21 mouse cellular contexts compared by ENCODE assay signal in the genomic region with DNA sequence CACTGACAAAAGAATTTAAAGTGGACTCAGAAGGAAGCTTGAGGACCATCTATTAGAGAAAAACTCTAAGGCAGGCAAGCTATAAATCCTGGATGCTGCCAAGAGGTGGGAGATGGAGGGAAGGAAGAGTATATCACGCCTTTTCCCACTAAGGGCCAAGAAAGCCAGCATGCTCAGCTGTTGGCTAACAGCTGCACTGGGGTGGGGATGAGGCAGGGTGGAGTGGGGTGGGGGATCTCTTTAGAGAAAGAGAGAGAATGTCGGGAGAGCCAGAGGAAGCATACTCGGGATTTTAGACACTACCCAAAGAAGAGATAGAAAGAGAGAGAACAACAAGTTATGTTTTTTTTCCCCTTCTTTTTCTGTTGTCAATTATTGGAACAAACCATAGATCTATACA.
A peak's percentile ranks its signal among the peaks of the same experiment; 100 is the strongest.
DNase-seq lines count a peak whose midpoint lies in the region; ATAC-seq and TF ChIP-seq lines count a peak whose summit lies in the region.
"Had no signal": no experiment of that assay in that cellular context is flagged by ENCODE, and none has a peak within 500 bp of the region (broad histone marks: within the 10 kb centered on the region; RNA-seq: fewer than 3 reads in every experiment).

No protein-coding gene starts in this region.

- no peak overlapping the region for H3ac ChIP-seq in myocyte (ENCODE audit: control insufficient read depth, insufficient read length)

- no peaks in the 10 kb centered on the region for H3K4me1 ChIP-seq in embryonic facial prominence, embryonic 14.5 days (ENCODE audit: control insufficient read depth, insufficient read depth, low read length)
- H3K4me1 ChIP-seq in embryonic facial prominence, embryonic 10.5 days: no peaks in the 10 kb centered on the region; the same call in 1 of the 2 replicates
- peaks cover 3% of the 10 kb centered on the region; the same call in 1 of the 2 replicates for H3K4me1 ChIP-seq in midbrain, embryonic 11.5 days (ENCODE audit: control insufficient read depth, insufficient read depth, low read length)
- no peaks in the 10 kb centered on the region; the same call in 1 of the 2 replicates for H3K4me1 ChIP-seq in midbrain, postnatal 0 days (ENCODE audit: insufficient read depth, low read length)

- WGBS in embryonic facial prominence, embryonic 14.5 days: 81% methylated on average over 3 of the region's 3 CpGs
- WGBS in embryonic facial prominence, embryonic 10.5 days: 85% methylated on average over 3 of the region's 3 CpGs
- 81% methylated on average over 3 of the region's 3 CpGs for WGBS in midbrain, embryonic 11.5 days
- 87% methylated on average over 3 of the region's 3 CpGs for WGBS in midbrain, postnatal 0 days

- no peak overlapping the region for H3K4me3 ChIP-seq in embryonic facial prominence, embryonic 14.5 days (ENCODE audit: low read depth, low read length)
- H3K4me3 ChIP-seq in embryonic facial prominence, embryonic 10.5 days: no peak overlapping the region
- H3K4me3 ChIP-seq in midbrain, embryonic 11.5 days (ENCODE audit: low read depth, low read length): no peak overlapping the region
- no peak overlapping the region for H3K4me3 ChIP-seq in midbrain, postnatal 0 days (ENCODE audit: low read depth, low read length)
- H3K4me3 ChIP-seq in myocyte: no peak overlapping the region

- no peaks in the 10 kb centered on the region for H3K9me3 ChIP-seq in embryonic facial prominence, embryonic 14.5 days (ENCODE audit: control insufficient read depth, low read length)
- H3K9me3 ChIP-seq in embryonic facial prominence, embryonic 10.5 days: no peaks in the 10 kb centered on the region
- H3K9me3 ChIP-seq in midbrain, embryonic 11.5 days (ENCODE audit: control insufficient read depth, low read length): no peaks in the 10 kb centered on the region
- no peaks in the 10 kb centered on the region for H3K9me3 ChIP-seq in midbrain, postnatal 0 days (ENCODE audit: low read length)
- H3K9me3 ChIP-seq: G1E had no signal

- TF ChIP-seq CTCF in midbrain, postnatal 0 days (IDR thresholded peaks at IDR 0.05): no peak

- no peaks in the 10 kb centered on the region for H3K79me2 ChIP-seq in myocyte (ENCODE audit: control insufficient read depth, insufficient read depth)

- no peak overlapping the region for H3K27ac ChIP-seq in embryonic facial prominence, embryonic 14.5 days (replicated peaks; ENCODE audit: low read depth, low read length)
- no peak overlapping the region for H3K27ac ChIP-seq in embryonic facial prominence, embryonic 10.5 days (replicated peaks)
- H3K27ac ChIP-seq in midbrain, embryonic 11.5 days (ENCODE audit: low read depth, low read length): no peak overlapping the region
- H3K27ac ChIP-seq in midbrain, postnatal 0 days (ENCODE audit: low read depth, low read length): no peak overlapping the region

- H3K9ac ChIP-seq in embryonic facial prominence, embryonic 14.5 days (ENCODE audit: low read depth, low read length): no peak overlapping the region
- H3K9ac ChIP-seq in midbrain, embryonic 11.5 days (ENCODE audit: low read length): no peak overlapping the region
- H3K9ac ChIP-seq in midbrain, postnatal 0 days (replicated peaks; ENCODE audit: low read length, poor library complexity, severe bottlenecking): no peak overlapping the region

- DNase-seq in embryonic facial prominence, embryonic 14.5 days (ENCODE audit: low spot score): peak; percentile 34
- DNase-seq in embryonic facial prominence, embryonic 10.5 days (ENCODE audit: low spot score): no peak
- DNase-seq in midbrain, embryonic 11.5 days (ENCODE audit: low spot score, missing footprints): peak; percentile 60
- DNase-seq in midbrain, postnatal 0 days (ENCODE audit: low spot score): no peak
- no peak for DNase-seq in layer of hippocampus, postnatal 36 days
- DNase-seq: adrenal gland, adult 2 months; adrenal gland, adult 8-10 months; adrenal gland, postnatal 10 days; adrenal gland, postnatal 14 days; adrenal gland, postnatal 25 days; adrenal gland, postnatal 36 days; B cell, adult 2 months; cerebellum, adult 11 months; cerebellum, adult 11-12 months; cerebellum, adult 18-20 months had no signal

- ATAC-seq in embryonic facial prominence, embryonic 14.5 days (ENCODE audit: low read depth): no peak
- ATAC-seq in midbrain, embryonic 11.5 days (ENCODE audit: low FRiP score): no peak
- ATAC-seq in midbrain, postnatal 0 days (ENCODE audit: low FRiP score): no peak
- ATAC-seq: activated CD4-positive, CD25-positive, alpha-beta regulatory T cell, adult 4 months; CD4-positive, CD25-positive, alpha-beta regulatory T cell, adult 4 months; Patski had no signal

- H3K36me3 ChIP-seq in embryonic facial prominence, embryonic 14.5 days (ENCODE audit: control insufficient read depth, insufficient read depth, low read length): no peaks in the 10 kb centered on the region
- H3K36me3 ChIP-seq in embryonic facial prominence, embryonic 10.5 days (replicated peaks): no peaks in the 10 kb centered on the region
- H3K36me3 ChIP-seq in midbrain, embryonic 11.5 days (ENCODE audit: control insufficient read depth, insufficient read depth, low read length): no peaks in the 10 kb centered on the region
- no peaks in the 10 kb centered on the region for H3K36me3 ChIP-seq in midbrain, postnatal 0 days (ENCODE audit: insufficient read depth, low read length)
- H3K36me3 ChIP-seq in myocyte (ENCODE audit: control insufficient read depth, insufficient read depth): no peaks in the 10 kb centered on the region
- H3K36me3 ChIP-seq: G1E had no signal

- TF ChIP-seq POLR2A in myocyte (IDR thresholded peaks at IDR 0.05; ENCODE audit: insufficient read length, low read depth): no peak

- H3K27me3 ChIP-seq in embryonic facial prominence, embryonic 14.5 days (replicated peaks; ENCODE audit: control insufficient read depth, insufficient read depth, low read length): no peaks in the 10 kb centered on the region
- H3K27me3 ChIP-seq in embryonic facial prominence, embryonic 10.5 days (replicated peaks; ENCODE audit: low read depth, poor library complexity, severe bottlenecking): no peaks in the 10 kb centered on the region
- H3K27me3 ChIP-seq in midbrain, embryonic 11.5 days (ENCODE audit: control insufficient read depth, insufficient read depth, low read length): no peaks in the 10 kb centered on the region
- no peaks in the 10 kb centered on the region for H3K27me3 ChIP-seq in midbrain, postnatal 0 days (ENCODE audit: insufficient read depth, low read length)
- peaks cover 5% of the 10 kb centered on the region for H3K27me3 ChIP-seq in myocyte (ENCODE audit: control insufficient read depth, insufficient read depth, insufficient read length)
- H3K27me3 ChIP-seq: CH12.LX, Patski had no signal

- no peak overlapping the region for H3K4me2 ChIP-seq in embryonic facial prominence, embryonic 14.5 days (ENCODE audit: low read depth, low read length)
- no peak overlapping the region for H3K4me2 ChIP-seq in midbrain, embryonic 11.5 days
- no peak overlapping the region for H3K4me2 ChIP-seq in midbrain, postnatal 0 days (ENCODE audit: low read depth, low read length, poor library complexity, severe bottlenecking)
- H3K4me2 ChIP-seq in myocyte (ENCODE audit: low read depth): peak overlapping the region; percentile 36

TF ChIP-seq in myocyte, 11 proteins besides CTCF, POLR2A, EP300 and RAD21:
- no peak for TF ChIP-seq SRF (IDR thresholded peaks at IDR 0.05; ENCODE audit: control insufficient read depth, insufficient read length, low read depth)
- TF ChIP-seq MAX (IDR thresholded peaks at IDR 0.05; ENCODE audit: low read depth): no peak
- TF ChIP-seq TCF12 (IDR thresholded peaks at IDR 0.05; ENCODE audit: insufficient read depth, poor library complexity, severe bottlenecking): peak; percentile 90
- no peak for TF ChIP-seq REST (IDR thresholded peaks at IDR 0.05; ENCODE audit: insufficient read depth, insufficient read length)
- TF ChIP-seq POLR2AphosphoS2 (IDR thresholded peaks at IDR 0.05; ENCODE audit: insufficient read length, low read depth): no peak
- TF ChIP-seq USF1 (IDR thresholded peaks at IDR 0.05; ENCODE audit: low read depth): no peak
- peak; percentile 59 to 90 (median 77) for TF ChIP-seq MYOD1 (IDR thresholded peaks at IDR 0.05; ENCODE audit: control insufficient read depth in 1 of 3, insufficient read length in 2 of 3, low read depth in 2 of 3)
- TF ChIP-seq MYOG (IDR thresholded peaks at IDR 0.05; ENCODE audit: control insufficient read depth in 1 of 3, insufficient read depth in 1 of 3, insufficient read length in 2 of 3, low read depth in 2 of 3): peak; percentile 56 to 93 (median 89)
- no peak for TF ChIP-seq CEBPB (IDR thresholded peaks at IDR 0.05; ENCODE audit: insufficient read depth, poor library complexity, severe bottlenecking)
- TF ChIP-seq TCF3 (IDR thresholded peaks at IDR 0.05; ENCODE audit: insufficient read length, low read depth): peak; percentile 88
- TF ChIP-seq E2F4 (IDR thresholded peaks at IDR 0.05; ENCODE audit: insufficient read depth): no peak

Comparison
In these comparisons a context has a peak if more than half of its experiments do, and no peak if none do; other contexts are left out.
1. DNase-seq: peak in embryonic facial prominence, embryonic 14.5 days (single experiment) and midbrain, embryonic 11.5 days (single experiment); none in embryonic facial prominence, embryonic 10.5 days (single experiment), midbrain, postnatal 0 days (single experiment) and layer of hippocampus, postnatal 36 days (0 of 2).